ENCODE assay signal across 9 mouse cellular contexts in the genomic region with DNA sequence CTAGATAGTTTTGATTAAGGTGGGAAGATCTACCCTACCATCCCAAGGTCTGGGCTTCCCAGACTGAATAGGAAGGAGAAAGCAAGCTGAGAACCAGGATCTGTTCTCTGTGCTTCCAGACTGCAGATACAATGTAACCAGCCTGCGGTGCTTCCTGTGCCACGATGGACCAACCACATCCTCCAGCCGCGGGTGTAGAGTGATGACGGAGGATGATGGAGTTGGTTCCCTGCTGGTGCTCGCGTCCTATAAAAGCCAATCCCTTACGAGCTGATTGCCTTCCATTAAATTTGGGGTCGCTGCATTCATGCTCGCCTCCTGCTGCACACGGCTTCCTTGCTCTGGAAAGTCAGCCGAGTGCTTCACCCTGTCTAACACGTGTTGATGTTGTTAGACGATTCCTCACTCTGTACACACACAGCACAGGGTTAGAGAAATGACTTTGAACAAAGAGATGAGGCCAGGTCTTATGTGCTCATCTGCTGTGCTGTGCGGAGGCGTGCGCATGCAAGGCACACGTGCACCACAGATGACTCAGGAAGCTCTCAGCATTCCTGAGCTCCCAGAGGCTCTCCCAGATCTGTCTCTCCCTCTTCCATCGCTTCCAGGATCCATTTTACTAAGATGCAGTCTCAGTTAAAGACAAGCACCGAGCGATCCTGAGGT. TPM values are rescaled to one million over a fixed set of nuclear protein-coding genes. Genes with fewer than 3 reads are reported as not detected.
A peak's percentile ranks its signal among the peaks of the same experiment; 100 is the strongest.
DNase-seq lines count a peak whose midpoint lies in the region; ATAC-seq and TF ChIP-seq lines count a peak whose summit lies in the region.
"Had no signal": no experiment of that assay in that cellular context is flagged by ENCODE, and none has a peak within 500 bp of the region (broad histone marks: within the 10 kb centered on the region; RNA-seq: fewer than 3 reads in every experiment).

No protein-coding gene starts in this region.

- peak overlapping the region; percentile 10; the same call in 1 of the 2 replicates for H3K4me2 ChIP-seq in hindbrain, embryonic 15.5 days

- H3K27me3 ChIP-seq in hindbrain, embryonic 15.5 days, result no peaks in the 10 kb centered on the region

- DNase-seq in left cerebral cortex, adult 18-20 months (ENCODE audit: low spot score in 2 of 2), result peak; percentile 49 to 53
- no peak for DNase-seq in left cerebral cortex, postnatal 10 days (ENCODE audit: extremely low spot score in 1 of 2, low spot score in 2 of 2)
- peak; percentile 28 for DNase-seq in embryo, embryonic 10.5 days (ENCODE audit: low spot score)
- DNase-seq in kidney, postnatal 36 days, result no peak
- no peak for DNase-seq in cerebellum, adult 11-12 months

- H3K36me3 ChIP-seq in hindbrain, embryonic 15.5 days, result no peaks in the 10 kb centered on the region

- H3K9me3 ChIP-seq in hindbrain, embryonic 15.5 days, result no peaks in the 10 kb centered on the region

- no peak for ATAC-seq in hindbrain, embryonic 15.5 days (ENCODE audit: low FRiP score, low read depth)
- no peak for ATAC-seq in monocyte, adult 5-6 weeks (replicated peaks; ENCODE audit: insufficient number of reproducible peaks, low FRiP score, low TSS enrichment, poor library complexity, severe bottlenecking)

- no peak overlapping the region; the same call in 1 of the 2 replicates for H3K27ac ChIP-seq in hindbrain, embryonic 15.5 days (replicated peaks)
- peak overlapping the region; percentile 71 for H3K27ac ChIP-seq in olfactory bulb, adult 2 months (ENCODE audit: insufficient read depth, low read depth, low read length)
- H3K27ac ChIP-seq: liver, embryonic 14.5 days had no signal

- H3K9ac ChIP-seq in hindbrain, embryonic 15.5 days, result no peak overlapping the region
- H3K9ac ChIP-seq: liver, embryonic 14.5 days had no signal

- TF ChIP-seq POLR2A in olfactory bulb, adult 2 months (IDR thresholded peaks at IDR 0.05; ENCODE audit: insufficient read depth, low read depth, low read length), result no peak; the same call in 1 of the 2 replicates

- no peak overlapping the region for H3K4me3 ChIP-seq in hindbrain, embryonic 15.5 days
- no peak overlapping the region for H3K4me3 ChIP-seq in olfactory bulb, adult 2 months (ENCODE audit: insufficient read depth, low read depth, low read length)

- intact Hi-C loops in left cerebral cortex, postnatal 10 days (cut with DNase I), result no loop called here

- 61% methylated on average over 21 of the region's 21 CpGs for WGBS in hindbrain, embryonic 15.5 days
- WGBS in olfactory bulb, adult 2 months, result 46% methylated on average over 21 of the region's 21 CpGs

- H3K4me1 ChIP-seq in hindbrain, embryonic 15.5 days (replicated peaks), result 0 out of 2 replicates have a peak, but pooled peaks cover 6% of the 10 kb centered on the region
- H3K4me1 ChIP-seq in olfactory bulb, adult 2 months (ENCODE audit: control insufficient read depth, insufficient read depth, low read length), result peaks cover 12% of the 10 kb centered on the region

- no peak for TF ChIP-seq CTCF in olfactory bulb, adult 2 months (IDR thresholded peaks at IDR 0.05; ENCODE audit: insufficient read depth, low read depth, low read length)

RNA-seq across cellular contexts. Expression of a gene that starts 42.6 kb away (rescaled TPM):
- total RNA-seq in left cerebral cortex, adult 18-20 months (2021), result 10 to 100 TPM; 37.6 to 39.4 TPM
- 10 to 100 TPM; 30.9 to 36.1 TPM for total RNA-seq in left cerebral cortex, postnatal 10 days (2021)
- 14.1 and 14.4 TPM in 2 replicates for polyA plus RNA-seq in hindbrain, embryonic 15.5 days (2015; fragmentation: Nextera tagmentation; extraction: Ambion mirVana)
- polyA plus RNA-seq in olfactory bulb, adult 2 months (2012; ENCODE audit: insufficient read depth, insufficient read length, low replicate concordance, missing spikeins), result not detected in 2 replicates
- 13.7 to 14.4 TPM (median 13.8 TPM) in 3 replicates for total RNA-seq in monocyte, adult 5-6 weeks (2017)

Comparison
In these comparisons a context has a peak if more than half of its experiments do, and no peak if none do; other contexts are left out.
1. DNase-seq: peak in left cerebral cortex, adult 18-20 months (2 of 2) and embryo, embryonic 10.5 days (single experiment); none in left cerebral cortex, postnatal 10 days (0 of 2), kidney, postnatal 36 days (0 of 2) and cerebellum, adult 11-12 months (single experiment).